In genomic region chr19:55342423-55342822, GRCm38 (mm10) we compare ENCODE assay signal across 22 mouse cellular contexts.
"Had no signal": no experiment of that assay in that cellular context is flagged by ENCODE, and none has a peak within 500 bp of the region (broad histone marks: within the 10 kb centered on the region; RNA-seq: fewer than 3 reads in every experiment).

No protein-coding gene starts in this region.

- H3K27me3 ChIP-seq: limb, embryonic 13.5 days; liver, embryonic 13.5 days; neural tube, embryonic 12.5 days; neural tube, embryonic 15.5 days; stomach, embryonic 15.5 days had no signal

- H3K9ac ChIP-seq: limb, embryonic 13.5 days; liver, embryonic 13.5 days; lung, embryonic 14.5 days; neural tube, embryonic 12.5 days; neural tube, embryonic 15.5 days; stomach, embryonic 15.5 days had no signal

- H3K27ac ChIP-seq: hindbrain, postnatal 0 days; limb, embryonic 13.5 days; liver, embryonic 13.5 days; macrophage; midbrain, embryonic 10.5 days; neural tube, embryonic 12.5 days; neural tube, embryonic 15.5 days; stomach, embryonic 15.5 days had no signal

- H3K36me3 ChIP-seq: neural tube, embryonic 12.5 days; stomach, embryonic 15.5 days had no signal

- H3K4me3 ChIP-seq: limb, embryonic 13.5 days; liver, embryonic 13.5 days; midbrain, embryonic 10.5 days; neural tube, embryonic 12.5 days; neural tube, embryonic 15.5 days; stomach, embryonic 15.5 days had no signal

- DNase-seq: kidney, adult 11 months; kidney, adult 9 months; kidney, postnatal 14 days; left cerebral cortex, postnatal 4 days; liver, embryonic 13.5 days; lung, embryonic 14.5 days; midbrain, embryonic 14.5 days; right cerebral cortex, adult 18-20 months; right cerebral cortex, postnatal 14 days; right cerebral cortex, postnatal 4 days; spleen, adult 18-20 months; thymus, adult 18-20 months; thymus, postnatal 36 days had no signal

- ATAC-seq: hindbrain, postnatal 0 days; inflammation-experienced regulatory T-cells, adult 6 months; lung, postnatal 0 days had no signal

- H3K4me2 ChIP-seq: limb, embryonic 13.5 days; liver, embryonic 13.5 days; lung, embryonic 14.5 days; neural tube, embryonic 12.5 days; neural tube, embryonic 15.5 days; stomach, embryonic 15.5 days had no signal

- H3K4me1 ChIP-seq: midbrain, embryonic 10.5 days; neural tube, embryonic 12.5 days; neural tube, embryonic 15.5 days had no signal

- H3K9me3 ChIP-seq: limb, embryonic 13.5 days; liver, embryonic 13.5 days; midbrain, embryonic 10.5 days; neural tube, embryonic 12.5 days; neural tube, embryonic 15.5 days; stomach, embryonic 15.5 days had no signal
